Mouse (Mus musculus): ENCODE measurements around the gene Wnt1. TPM values are rescaled to one million over a fixed set of nuclear protein-coding genes. Genes with fewer than 3 reads are reported as not detected.

Wnt1 gene
- polyA plus RNA-seq, 1 experiment from 2014 or later: 1.0 TPM

GRCm38 (mm10) chr15:98781166-98781565, 8.5 kb upstream of the Wnt1 start:
- Histone ChIP-seq H3K9me3 (no peaks in the 10 kb centered on the region), H3K4me3 (no peak overlapping the region), H3K27me3 (replicated peaks; ENCODE audit: low read depth, poor library complexity, severe bottlenecking) (peaks cover 96% of the 10 kb centered on the region), H3K27ac (replicated peaks) (no peak overlapping the region), H3K36me3 (replicated peaks) (no peaks in the 10 kb centered on the region), H3K4me1 (peaks cover 34% of the 10 kb centered on the region)
- 26% methylated on average over 6 of the region's 6 CpGs for WGBS
- DNase-seq (ENCODE audit: low spot score): no peak

- Histone ChIP-seq H3K4me1 (peaks cover 14% of the 10 kb centered on the region), H3K4me3 (no peak overlapping the region), H3K27me3 (replicated peaks; ENCODE audit: low read depth, poor library complexity, severe bottlenecking) (peaks cover 96% of the 10 kb centered on the region), H3K9me3 (no peaks in the 10 kb centered on the region), H3K36me3 (replicated peaks) (no peaks in the 10 kb centered on the region), H3K27ac (replicated peaks) (no peak overlapping the region)
- peak; percentile 61 for DNase-seq (ENCODE audit: low spot score)
- 37% methylated on average over 7 of the region's 7 CpGs for WGBS
These were observed 3.9 kb upstream of the Wnt1 start for GRCm38 (mm10) chr15:98785744-98786143.

GRCm38 (mm10) chr15:98787930-98788329, 1.7 kb upstream of the Wnt1 start:
- Histone ChIP-seq H3K27me3 (replicated peaks; ENCODE audit: low read depth, poor library complexity, severe bottlenecking) (peaks cover 96% of the 10 kb centered on the region), H3K4me3 (no peak overlapping the region), H3K27ac (replicated peaks) (no peak overlapping the region), H3K9me3 (no peaks in the 10 kb centered on the region), H3K4me1 (peaks cover 29% of the 10 kb centered on the region), H3K36me3 (replicated peaks) (no peaks in the 10 kb centered on the region)
- DNase-seq (ENCODE audit: low spot score): no peak
- 46% methylated on average over 4 of the region's 4 CpGs for WGBS

GRCm38 (mm10) chr15:98788972-98789660, 541 bp upstream of the Wnt1 start:
- WGBS: 11% methylated on average over 24 of the region's 24 CpGs
- peaks cover 99% of the 10 kb centered on the region for H3K27me3 ChIP-seq (replicated peaks; ENCODE audit: low read depth, poor library complexity, severe bottlenecking)
- no peaks in the 10 kb centered on the region for H3K36me3 ChIP-seq (replicated peaks)
- no peaks in the 10 kb centered on the region for H3K9me3 ChIP-seq
- H3K27ac ChIP-seq (replicated peaks): no peak overlapping the region
- no peak for DNase-seq (ENCODE audit: low spot score)
- H3K4me3 ChIP-seq: peak overlapping the region; percentile 40
- peaks cover 35% of the 10 kb centered on the region for H3K4me1 ChIP-seq

- Histone ChIP-seq H3K4me1 (peaks cover 35% of the 10 kb centered on the region), H3K27me3 (replicated peaks; ENCODE audit: low read depth, poor library complexity, severe bottlenecking) (peaks cover 100% of the 10 kb centered on the region), H3K27ac (replicated peaks) (no peak overlapping the region), H3K4me3 (peak overlapping the region; percentile 38), H3K9me3 (no peaks in the 10 kb centered on the region), H3K36me3 (replicated peaks) (no peaks in the 10 kb centered on the region)
- no peak for DNase-seq (ENCODE audit: low spot score)
- WGBS: under 1% methylated on average over 23 of the region's 23 CpGs
These were observed 1.1 kb downstream of the Wnt1 start for GRCm38 (mm10) chr15:98790761-98791160.

GRCm38 (mm10) chr15:98791221-98791620, 1.6 kb downstream of the Wnt1 start:
- 1% methylated on average over 12 of the region's 12 CpGs for WGBS
- Histone ChIP-seq H3K4me1 (peaks cover 38% of the 10 kb centered on the region), H3K27ac (replicated peaks) (no peak overlapping the region), H3K36me3 (replicated peaks) (no peaks in the 10 kb centered on the region), H3K27me3 (replicated peaks; ENCODE audit: low read depth, poor library complexity, severe bottlenecking) (peaks cover 100% of the 10 kb centered on the region), H3K4me3 (peak overlapping the region; percentile 38), H3K9me3 (no peaks in the 10 kb centered on the region)
- DNase-seq (ENCODE audit: low spot score): peak; percentile 53

GRCm38 (mm10) chr15:98791771-98792170, 2.1 kb downstream of the Wnt1 start:
- WGBS: 1% methylated on average over 23 of the region's 23 CpGs
- Histone ChIP-seq H3K4me1 (peaks cover 44% of the 10 kb centered on the region), H3K9me3 (no peaks in the 10 kb centered on the region), H3K36me3 (replicated peaks) (no peaks in the 10 kb centered on the region), H3K4me3 (peak overlapping the region; percentile 13; the same call in 1 of the 2 replicates), H3K27me3 (replicated peaks; ENCODE audit: low read depth, poor library complexity, severe bottlenecking) (peaks cover 100% of the 10 kb centered on the region), H3K27ac (replicated peaks) (no peak overlapping the region)
- peak; percentile 34 for DNase-seq (ENCODE audit: low spot score)

- H3K4me1 ChIP-seq: peaks cover 50% of the 10 kb centered on the region
- H3K4me3 ChIP-seq: peak overlapping the region; percentile 41
- WGBS: 3% methylated on average over 75 of the region's 75 CpGs
- H3K27ac ChIP-seq (replicated peaks): no peak overlapping the region
- no peaks in the 10 kb centered on the region for H3K36me3 ChIP-seq (replicated peaks)
- DNase-seq (ENCODE audit: low spot score): peak; percentile 40
- no peaks in the 10 kb centered on the region for H3K9me3 ChIP-seq
- H3K27me3 ChIP-seq (replicated peaks; ENCODE audit: low read depth, poor library complexity, severe bottlenecking): peaks cover 100% of the 10 kb centered on the region
These were observed 2.8 kb downstream of the Wnt1 start for GRCm38 (mm10) chr15:98792233-98793020.

- no peak for DNase-seq (ENCODE audit: low spot score)
- Histone ChIP-seq H3K27me3 (replicated peaks; ENCODE audit: low read depth, poor library complexity, severe bottlenecking) (peaks cover 100% of the 10 kb centered on the region), H3K4me3 (peak overlapping the region; percentile 41), H3K36me3 (replicated peaks) (no peaks in the 10 kb centered on the region), H3K9me3 (no peaks in the 10 kb centered on the region), H3K27ac (replicated peaks) (no peak overlapping the region), H3K4me1 (peaks cover 58% of the 10 kb centered on the region)
- WGBS: 8% methylated on average over 13 of the region's 13 CpGs
These were observed 3.6 kb downstream of the Wnt1 start for GRCm38 (mm10) chr15:98793141-98793698.

- peak; percentile 38 for DNase-seq (ENCODE audit: low spot score)
- Histone ChIP-seq H3K4me3 (0 out of 2 replicates have a peak overlapping the region, but pooled peaks have one; percentile 11), H3K4me1 (peaks cover 43% of the 10 kb centered on the region), H3K36me3 (replicated peaks) (no peaks in the 10 kb centered on the region), H3K27me3 (replicated peaks; ENCODE audit: low read depth, poor library complexity, severe bottlenecking) (peaks cover 100% of the 10 kb centered on the region), H3K27ac (replicated peaks) (no peak overlapping the region), H3K9me3 (no peaks in the 10 kb centered on the region)
- 2% methylated on average over 13 of the region's 13 CpGs for WGBS
These were observed 7.3 kb downstream of the Wnt1 start for GRCm38 (mm10) chr15:98796803-98797595.

GRCm38 (mm10) chr15:98797835-98798492, 8.3 kb downstream of the Wnt1 start:
- no peaks in the 10 kb centered on the region for H3K36me3 ChIP-seq (replicated peaks)
- H3K27me3 ChIP-seq (replicated peaks; ENCODE audit: low read depth, poor library complexity, severe bottlenecking): peaks cover 100% of the 10 kb centered on the region
- no peaks in the 10 kb centered on the region for H3K9me3 ChIP-seq
- H3K4me1 ChIP-seq: peaks cover 37% of the 10 kb centered on the region
- WGBS: 1% methylated on average over 28 of the region's 28 CpGs
- H3K27ac ChIP-seq (replicated peaks): peak overlapping the region; percentile 35
- DNase-seq (ENCODE audit: low spot score): peak; percentile 75
- peak overlapping the region; percentile 39 for H3K4me3 ChIP-seq

- Histone ChIP-seq H3K27me3 (replicated peaks; ENCODE audit: low read depth, poor library complexity, severe bottlenecking) (peaks cover 100% of the 10 kb centered on the region), H3K36me3 (replicated peaks) (no peaks in the 10 kb centered on the region), H3K4me3 (no peak overlapping the region), H3K4me1 (peaks cover 40% of the 10 kb centered on the region), H3K27ac (replicated peaks) (no peak overlapping the region), H3K9me3 (no peaks in the 10 kb centered on the region)
- DNase-seq (ENCODE audit: low spot score): no peak
- WGBS: 47% methylated on average over 3 of the region's 3 CpGs
These were observed 9.2 kb downstream of the Wnt1 start for GRCm38 (mm10) chr15:98798903-98799302.
